15 mouse cellular contexts compared by ENCODE assay signal in the genomic region with DNA sequence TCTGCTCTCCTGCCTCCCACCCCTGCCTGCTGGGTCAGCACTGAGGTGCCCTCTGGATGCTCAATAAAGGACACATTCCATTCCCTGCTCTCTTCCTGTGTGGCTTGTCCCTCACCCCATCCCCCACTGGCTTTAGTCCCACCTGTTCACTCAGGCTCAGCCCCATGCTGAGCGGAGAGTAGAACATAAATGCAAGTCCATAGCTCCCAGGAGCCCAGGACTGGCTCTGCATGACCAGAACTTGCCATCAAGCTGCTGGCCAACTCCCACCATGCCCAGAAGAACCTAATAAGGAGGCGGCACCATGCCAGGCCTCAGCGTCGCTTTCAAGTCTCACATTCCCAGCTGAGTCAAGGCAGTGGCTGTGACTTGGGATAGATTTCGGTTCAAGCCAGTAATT. TPM values are rescaled to one million over a fixed set of nuclear protein-coding genes. Genes with fewer than 3 reads are reported as not detected.
DNase-seq lines count a peak whose midpoint lies in the region; ATAC-seq and TF ChIP-seq lines count a peak whose summit lies in the region.
"Had no signal": no experiment of that assay in that cellular context is flagged by ENCODE, and none has a peak within 500 bp of the region (broad histone marks: within the 10 kb centered on the region; RNA-seq: fewer than 3 reads in every experiment).

No protein-coding gene starts in this region.

- no peaks in the 10 kb centered on the region for H3K9me3 ChIP-seq in heart, postnatal 0 days (replicated peaks; ENCODE audit: control insufficient read depth, low read length)
- no peaks in the 10 kb centered on the region for H3K9me3 ChIP-seq in limb, embryonic 10.5 days (replicated peaks)
- no peaks in the 10 kb centered on the region for H3K9me3 ChIP-seq in midbrain, embryonic 10.5 days (replicated peaks)
- no peaks in the 10 kb centered on the region for H3K9me3 ChIP-seq in forebrain, embryonic 10.5 days
- H3K9me3 ChIP-seq: forebrain, embryonic 15.5 days; stomach, embryonic 15.5 days had no signal

- no peaks in the 10 kb centered on the region; the same call in 1 of the 2 replicates for H3K4me1 ChIP-seq in heart, postnatal 0 days (ENCODE audit: control insufficient read depth, insufficient read depth)
- H3K4me1 ChIP-seq in heart, adult 2 months (ENCODE audit: control insufficient read depth, insufficient read depth, low read length) = peaks cover 1% of the 10 kb centered on the region
- peaks cover 36% of the 10 kb centered on the region for H3K4me1 ChIP-seq in limb, embryonic 10.5 days
- peaks cover 12% of the 10 kb centered on the region for H3K4me1 ChIP-seq in midbrain, embryonic 10.5 days
- H3K4me1 ChIP-seq in forebrain, embryonic 10.5 days = peaks cover 20% of the 10 kb centered on the region
- H3K4me1 ChIP-seq in cerebellum, adult 2 months (ENCODE audit: control insufficient read depth, insufficient read depth, low read length) = peaks cover 7% of the 10 kb centered on the region

- H3K4me2 ChIP-seq in heart, postnatal 0 days (ENCODE audit: low read depth, low read length) = no peak overlapping the region
- H3K4me2 ChIP-seq: forebrain, embryonic 15.5 days; stomach, embryonic 15.5 days had no signal

- 82% methylated on average over 5 of the region's 5 CpGs for WGBS in heart, postnatal 0 days
- 76% methylated on average over 5 of the region's 5 CpGs for WGBS in heart, adult 2 months
- 76% methylated on average over 5 of the region's 5 CpGs for WGBS in limb, embryonic 10.5 days
- WGBS in midbrain, embryonic 10.5 days = 81% methylated on average over 5 of the region's 5 CpGs
- 67% methylated on average over 5 of the region's 5 CpGs for WGBS in forebrain, embryonic 10.5 days
- 29% methylated on average over 5 of the region's 5 CpGs for WGBS in cerebellum, adult 2 months

- H3K9ac ChIP-seq in heart, postnatal 0 days (replicated peaks; ENCODE audit: low read depth, low read length) = no peak overlapping the region; the same call in 1 of the 2 replicates
- no peak overlapping the region for H3K9ac ChIP-seq in heart, adult 2 months (ENCODE audit: low read depth, low read length)
- H3K9ac ChIP-seq: forebrain, embryonic 15.5 days; liver, postnatal 0 days; stomach, embryonic 15.5 days had no signal

- no peak for TF ChIP-seq EP300 in heart, postnatal 0 days (IDR thresholded peaks at IDR 0.05; ENCODE audit: low read depth)
- TF ChIP-seq EP300 in heart, adult 2 months (IDR thresholded peaks at IDR 0.05; ENCODE audit: insufficient read depth, low read depth, low read length) = no peak

- 0 out of 2 replicates have a peak, but pooled peaks cover 5% of the 10 kb centered on the region for H3K36me3 ChIP-seq in heart, postnatal 0 days (replicated peaks; ENCODE audit: control insufficient read depth, insufficient read depth, low read length)
- H3K36me3 ChIP-seq in heart, adult 2 months (ENCODE audit: control insufficient read depth, insufficient read depth, low read length) = no peaks in the 10 kb centered on the region
- H3K36me3 ChIP-seq in limb, embryonic 10.5 days = peaks cover 2% of the 10 kb centered on the region; the same call in 1 of the 2 replicates
- peaks cover 5% of the 10 kb centered on the region; the same call in 1 of the 2 replicates for H3K36me3 ChIP-seq in midbrain, embryonic 10.5 days
- 0 out of 2 replicates have a peak, but pooled peaks cover under 1% of the 10 kb centered on the region for H3K36me3 ChIP-seq in forebrain, embryonic 10.5 days (replicated peaks)
- H3K36me3 ChIP-seq: stomach, embryonic 15.5 days had no signal

- no peaks in the 10 kb centered on the region for H3K79me2 ChIP-seq in heart, adult 2 months (replicated peaks; ENCODE audit: control insufficient read depth, insufficient read depth, low read length)

- DNase-seq in heart, postnatal 0 days (ENCODE audit: low spot score) = no peak
- no peak for DNase-seq in heart, adult 2 months
- DNase-seq in R1 (ENCODE audit: low read depth, low spot score) = peak; percentile 58
- peak; percentile 31 for DNase-seq in gastrocnemius, postnatal 25 days
- DNase-seq in limb, embryonic 10.5 days (ENCODE audit: low spot score) = no peak
- DNase-seq in midbrain, embryonic 10.5 days (ENCODE audit: low spot score) = no peak
- DNase-seq in forebrain, embryonic 10.5 days (ENCODE audit: extremely low spot score, low spot score) = no peak
- DNase-seq in cerebellum, adult 2 months = no peak
- DNase-seq: adrenal gland, postnatal 10 days; heart, postnatal 14 days; liver, postnatal 0 days had no signal

- H3K4me3 ChIP-seq in heart, postnatal 0 days (ENCODE audit: low read depth, low read length) = no peak overlapping the region
- no peak overlapping the region for H3K4me3 ChIP-seq in heart, adult 2 months
- H3K4me3 ChIP-seq in limb, embryonic 10.5 days = no peak overlapping the region
- H3K4me3 ChIP-seq in midbrain, embryonic 10.5 days = no peak overlapping the region
- H3K4me3 ChIP-seq in forebrain, embryonic 10.5 days = no peak overlapping the region
- H3K4me3 ChIP-seq in cerebellum, adult 2 months (replicated peaks; ENCODE audit: insufficient read depth, low read depth, low read length) = no peak overlapping the region
- H3K4me3 ChIP-seq: forebrain, embryonic 15.5 days; stomach, embryonic 15.5 days had no signal

- intact Hi-C loops in heart, adult 2 months (cut with DNase I) = no loop called here

- no peak for TF ChIP-seq POLR2A in heart, adult 2 months (IDR thresholded peaks at IDR 0.05; ENCODE audit: insufficient read depth, low read depth, low read length)
- TF ChIP-seq POLR2A in cerebellum, adult 2 months (IDR thresholded peaks at IDR 0.05; ENCODE audit: borderline replicate concordance, insufficient read depth, low read length) = no peak

- no peak for TF ChIP-seq CTCF in heart, postnatal 0 days (IDR thresholded peaks at IDR 0.05; ENCODE audit: low read depth)
- TF ChIP-seq CTCF in heart, adult 2 months (IDR thresholded peaks at IDR 0.05) = no peak
- TF ChIP-seq CTCF in cerebellum, adult 2 months (IDR thresholded peaks at IDR 0.05; ENCODE audit: borderline replicate concordance, insufficient read depth, low read depth, low read length) = no peak

- no peak overlapping the region for H3K27ac ChIP-seq in heart, postnatal 0 days (ENCODE audit: low read depth)
- H3K27ac ChIP-seq in heart, adult 2 months = no peak overlapping the region
- H3K27ac ChIP-seq in limb, embryonic 10.5 days = peak overlapping the region; percentile 53; the same call in 1 of the 2 replicates
- no peak overlapping the region for H3K27ac ChIP-seq in midbrain, embryonic 10.5 days (replicated peaks)
- no peak overlapping the region for H3K27ac ChIP-seq in forebrain, embryonic 10.5 days
- H3K27ac ChIP-seq in cerebellum, adult 2 months (ENCODE audit: insufficient read depth, low read length) = no peak overlapping the region
- H3K27ac ChIP-seq: forebrain, embryonic 15.5 days; stomach, embryonic 15.5 days had no signal

- ATAC-seq in heart, postnatal 0 days (ENCODE audit: insufficient read depth, low read depth) = peak; percentile 29; the same call in 1 of the 2 replicates
- ATAC-seq: forebrain, embryonic 15.5 days; liver, postnatal 0 days had no signal

- H3K27me3 ChIP-seq in heart, postnatal 0 days (ENCODE audit: control insufficient read depth, insufficient read depth, low read length) = no peaks in the 10 kb centered on the region
- H3K27me3 ChIP-seq in heart, adult 2 months (ENCODE audit: control insufficient read depth, insufficient read depth, low read length) = no peaks in the 10 kb centered on the region
- H3K27me3 ChIP-seq in limb, embryonic 10.5 days (ENCODE audit: low read depth, poor library complexity, severe bottlenecking) = no peaks in the 10 kb centered on the region
- H3K27me3 ChIP-seq in midbrain, embryonic 10.5 days (ENCODE audit: low read depth, poor library complexity, severe bottlenecking) = no peaks in the 10 kb centered on the region
- no peaks in the 10 kb centered on the region for H3K27me3 ChIP-seq in forebrain, embryonic 10.5 days (ENCODE audit: poor library complexity, severe bottlenecking)
- H3K27me3 ChIP-seq in cerebellum, adult 2 months (ENCODE audit: control insufficient read depth, insufficient read depth, low read length) = no peaks in the 10 kb centered on the region
- H3K27me3 ChIP-seq: forebrain, embryonic 15.5 days; Patski; stomach, embryonic 15.5 days had no signal

RNA-seq across cellular contexts. Expression of a gene that starts 18.7 kb away (rescaled TPM):
- 25.1 and 53.6 TPM in 2 replicates for total RNA-seq in heart, postnatal 0 days (2014; rRNA removed; ENCODE audit: low replicate concordance)
- polyA plus RNA-seq in heart, postnatal 0 days (2015; fragmentation: Nextera tagmentation; extraction: Ambion mirVana) = 24.9 and 25.9 TPM in 2 replicates
- 10 to 100 TPM in 1 of 2 experiments, 1 to 10 TPM in 1; 9.5 to 10.8 TPM for total RNA-seq in heart, adult 2 months (2021)
- 12.6 and 16.1 TPM in 2 replicates for polyA plus RNA-seq in heart, adult 2 months (2012; rRNA removed)
- 10 to 100 TPM in 1 of 2 experiments, 1 to 10 TPM in 1; 8.1 to 10.5 TPM for total RNA-seq in gastrocnemius, postnatal 25 days (2021)
- polyA plus RNA-seq in limb, embryonic 10.5 days (2016; fragmentation: Nextera tagmentation; extraction: Ambion mirVana) = 20.8 and 23.3 TPM in 2 replicates
- 9.7 and 11.1 TPM in 2 replicates for polyA plus RNA-seq in midbrain, embryonic 10.5 days (2016; fragmentation: Nextera tagmentation; extraction: Ambion mirVana)
- polyA plus RNA-seq in forebrain, embryonic 10.5 days (2016; fragmentation: Nextera tagmentation; extraction: Ambion mirVana) = 8.9 and 10.5 TPM in 2 replicates
- polyA plus RNA-seq in cerebellum, adult 2 months (2012; rRNA removed) = 3.6 and 4.8 TPM in 2 replicates

RNA-seq across cellular contexts. Expression of a gene that starts 35.3 kb away (rescaled TPM):
- total RNA-seq in heart, postnatal 0 days (2014; rRNA removed; ENCODE audit: low replicate concordance) = 21.9 and 30.9 TPM in 2 replicates
- 17.6 and 18.6 TPM in 2 replicates for polyA plus RNA-seq in heart, postnatal 0 days (2015; fragmentation: Nextera tagmentation; extraction: Ambion mirVana)
- 10 to 100 TPM; 12.8 to 16.5 TPM for total RNA-seq in heart, adult 2 months (2021)
- polyA plus RNA-seq in heart, adult 2 months (2012; rRNA removed) = 25.5 and 32.8 TPM in 2 replicates
- total RNA-seq in gastrocnemius, postnatal 25 days (2021) = 1 to 10 TPM; 8.6 to 9.3 TPM
- polyA plus RNA-seq in limb, embryonic 10.5 days (2016; fragmentation: Nextera tagmentation; extraction: Ambion mirVana) = 14.0 and 14.6 TPM in 2 replicates
- 14.2 and 15.5 TPM in 2 replicates for polyA plus RNA-seq in midbrain, embryonic 10.5 days (2016; fragmentation: Nextera tagmentation; extraction: Ambion mirVana)
- 12.5 and 13.7 TPM in 2 replicates for polyA plus RNA-seq in forebrain, embryonic 10.5 days (2016; fragmentation: Nextera tagmentation; extraction: Ambion mirVana)
- 32.5 and 32.7 TPM in 2 replicates for polyA plus RNA-seq in cerebellum, adult 2 months (2012; rRNA removed)

RNA-seq across cellular contexts. Expression of a gene that starts 35.4 kb away (rescaled TPM):
- 21.8 and 41.8 TPM in 2 replicates for total RNA-seq in heart, postnatal 0 days (2014; rRNA removed; ENCODE audit: low replicate concordance)
- polyA plus RNA-seq in heart, postnatal 0 days (2015; fragmentation: Nextera tagmentation; extraction: Ambion mirVana) = 64.4 and 69.1 TPM in 2 replicates
- total RNA-seq in heart, adult 2 months (2021) = 100 to 1,000 TPM; 155 to 181 TPM
- polyA plus RNA-seq in heart, adult 2 months (2012; rRNA removed) = 57.1 and 83.3 TPM in 2 replicates
- total RNA-seq in gastrocnemius, postnatal 25 days (2021) = 10 to 100 TPM; 55.9 to 73.4 TPM
- polyA plus RNA-seq in limb, embryonic 10.5 days (2016; fragmentation: Nextera tagmentation; extraction: Ambion mirVana) = 9.9 and 10.1 TPM in 2 replicates
- 8.2 and 8.4 TPM in 2 replicates for polyA plus RNA-seq in midbrain, embryonic 10.5 days (2016; fragmentation: Nextera tagmentation; extraction: Ambion mirVana)
- 8.1 and 8.3 TPM in 2 replicates for polyA plus RNA-seq in forebrain, embryonic 10.5 days (2016; fragmentation: Nextera tagmentation; extraction: Ambion mirVana)
- polyA plus RNA-seq in cerebellum, adult 2 months (2012; rRNA removed) = 13.7 and 15.6 TPM in 2 replicates

RNA-seq across cellular contexts. Expression of a gene that starts 41.4 kb away (rescaled TPM):
- not detected in 2 replicates for total RNA-seq in heart, postnatal 0 days (2014; rRNA removed; ENCODE audit: low replicate concordance)
- polyA plus RNA-seq in heart, postnatal 0 days (2015; fragmentation: Nextera tagmentation; extraction: Ambion mirVana) = not detected in 2 replicates
- total RNA-seq in heart, adult 2 months (2021) = not detected
- 0.21 TPM in 1 of 2 replicates, not detected in the other for polyA plus RNA-seq in heart, adult 2 months (2012; rRNA removed)
- total RNA-seq in gastrocnemius, postnatal 25 days (2021) = 1 to 10 TPM in 1 of 2 experiments, under 1 TPM in 1; 1.00 to 1.3 TPM
- polyA plus RNA-seq in limb, embryonic 10.5 days (2016; fragmentation: Nextera tagmentation; extraction: Ambion mirVana) = 0.15 TPM in 1 of 2 replicates, not detected in the other
- 0.23 and 0.39 TPM in 2 replicates for polyA plus RNA-seq in midbrain, embryonic 10.5 days (2016; fragmentation: Nextera tagmentation; extraction: Ambion mirVana)
- 0.11 and 0.30 TPM in 2 replicates for polyA plus RNA-seq in forebrain, embryonic 10.5 days (2016; fragmentation: Nextera tagmentation; extraction: Ambion mirVana)
- 0.78 and 0.79 TPM in 2 replicates for polyA plus RNA-seq in cerebellum, adult 2 months (2012; rRNA removed)
- total RNA-seq: megakaryocyte progenitor cell, adult 5-6 weeks had no signal
- polyA plus RNA-seq: liver, postnatal 0 days had no signal

RNA-seq across cellular contexts. Expression of a gene that starts 53.9 kb away (rescaled TPM):
- 16.4 and 22.5 TPM in 2 replicates for total RNA-seq in heart, postnatal 0 days (2014; rRNA removed; ENCODE audit: low replicate concordance)
- 19.4 and 21.3 TPM in 2 replicates for polyA plus RNA-seq in heart, postnatal 0 days (2015; fragmentation: Nextera tagmentation; extraction: Ambion mirVana)
- 10 to 100 TPM; 60.1 to 68.0 TPM for total RNA-seq in heart, adult 2 months (2021)
- 29.0 and 55.7 TPM in 2 replicates for polyA plus RNA-seq in heart, adult 2 months (2012; rRNA removed)
- total RNA-seq in gastrocnemius, postnatal 25 days (2021) = 10 to 100 TPM; 20.6 to 22.9 TPM
- 22.2 and 24.5 TPM in 2 replicates for polyA plus RNA-seq in limb, embryonic 10.5 days (2016; fragmentation: Nextera tagmentation; extraction: Ambion mirVana)
- 33.3 and 35.4 TPM in 2 replicates for polyA plus RNA-seq in midbrain, embryonic 10.5 days (2016; fragmentation: Nextera tagmentation; extraction: Ambion mirVana)
- polyA plus RNA-seq in forebrain, embryonic 10.5 days (2016; fragmentation: Nextera tagmentation; extraction: Ambion mirVana) = 28.6 and 28.7 TPM in 2 replicates
- polyA plus RNA-seq in cerebellum, adult 2 months (2012; rRNA removed) = 96.1 and 96.8 TPM in 2 replicates

Comparison
In these comparisons a context has a peak if more than half of its experiments do, and no peak if none do; other contexts are left out.
1. DNase-seq: peak in R1 (single experiment) and gastrocnemius, postnatal 25 days (single experiment); none in heart, postnatal 0 days (single experiment), heart, adult 2 months (0 of 2), limb, embryonic 10.5 days (single experiment), midbrain, embryonic 10.5 days (single experiment), forebrain, embryonic 10.5 days (single experiment) and cerebellum, adult 2 months (0 of 2).